Mouse (Mus musculus) cerebellum, adult 9-10 months (tissue): ENCODE results near the gene Pga5.

Experiments
- DNase-seq: peaks from one replicate; pipeline ENCODE4 v3.0.0; 2022

The Pga5 gene

GRCm38 (mm10) chr19:10677915-10678771 is at the start of gene Pga5:
TSS of gene Pga5 (minus strand) at chr19:10678071.
- peak; percentile 94 for DNase-seq

- peak; percentile 71 for DNase-seq
Measured at GRCm38 (mm10) chr19:10724629-10725363, 46.9 kb upstream of the Pga5 start.

GRCm38 (mm10) chr19:10723649-10724048 is 45.8 kb upstream of the Pga5 start:
- DNase-seq, result no peak

GRCm38 (mm10) chr19:10723084-10723483 is 45.2 kb upstream of the Pga5 start:
- DNase-seq, result peak; percentile 57

GRCm38 (mm10) chr19:10721064-10721463 is 43.2 kb upstream of the Pga5 start:
- peak; percentile 53 for DNase-seq

GRCm38 (mm10) chr19:10720524-10720923 is 42.7 kb upstream of the Pga5 start:
- peak; percentile 55 for DNase-seq

- DNase-seq, result peak; percentile 91
Measured at GRCm38 (mm10) chr19:10719751-10720150, 41.9 kb upstream of the Pga5 start.

- DNase-seq, result peak; percentile 64
Measured at GRCm38 (mm10) chr19:10718251-10718775, 40.4 kb upstream of the Pga5 start.

GRCm38 (mm10) chr19:10715476-10715875 is 37.6 kb upstream of the Pga5 start:
- no peak for DNase-seq

- peak; percentile 91 for DNase-seq
Measured at GRCm38 (mm10) chr19:10714682-10715475, 37.0 kb upstream of the Pga5 start.

GRCm38 (mm10) chr19:10714168-10714567 is 36.3 kb upstream of the Pga5 start:
- DNase-seq, result no peak

GRCm38 (mm10) chr19:10713551-10713950 is 35.7 kb upstream of the Pga5 start:
- DNase-seq, result no peak

GRCm38 (mm10) chr19:10712646-10713045 is 34.8 kb upstream of the Pga5 start:
- DNase-seq, result no peak

- no peak for DNase-seq
Measured at GRCm38 (mm10) chr19:10712194-10712593, 34.3 kb upstream of the Pga5 start.

GRCm38 (mm10) chr19:10710751-10711150 is 32.9 kb upstream of the Pga5 start:
- no peak for DNase-seq

- peak; percentile 94 for DNase-seq
Measured at GRCm38 (mm10) chr19:10710088-10710511, 32.2 kb upstream of the Pga5 start.

- DNase-seq, result peak; percentile 100
Measured at GRCm38 (mm10) chr19:10709360-10710087, 31.7 kb upstream of the Pga5 start.

GRCm38 (mm10) chr19:10708900-10709299 is 31.0 kb upstream of the Pga5 start:
- DNase-seq, result peak; percentile 76

GRCm38 (mm10) chr19:10707881-10708280 is 30.0 kb upstream of the Pga5 start:
- peak; percentile 65 for DNase-seq

GRCm38 (mm10) chr19:10707087-10707875 is 29.4 kb upstream of the Pga5 start:
- peak; percentile 72 for DNase-seq

- peak; percentile 70 for DNase-seq
Measured at GRCm38 (mm10) chr19:10703470-10703869, 25.6 kb upstream of the Pga5 start.
